Mouse (Mus musculus) thymus, postnatal 25 days (tissue): ENCODE results near the gene Gm9639.
"Not testable (repeated sequence)": the region's sequence is repeated elsewhere in the genome, so short reads cannot be mapped to it uniquely, and the experiment has no call there.

ENCODE experiments used
- DNase-seq: peaks from one replicate; pipeline ENCODE4 v3.0.0; 2022

The Gm9639 gene

GRCm38 (mm10) chr10:77752312-77752711, 42.6 kb downstream of the Gm9639 start:
- not testable (repeated sequence) for DNase-seq

DNA sequence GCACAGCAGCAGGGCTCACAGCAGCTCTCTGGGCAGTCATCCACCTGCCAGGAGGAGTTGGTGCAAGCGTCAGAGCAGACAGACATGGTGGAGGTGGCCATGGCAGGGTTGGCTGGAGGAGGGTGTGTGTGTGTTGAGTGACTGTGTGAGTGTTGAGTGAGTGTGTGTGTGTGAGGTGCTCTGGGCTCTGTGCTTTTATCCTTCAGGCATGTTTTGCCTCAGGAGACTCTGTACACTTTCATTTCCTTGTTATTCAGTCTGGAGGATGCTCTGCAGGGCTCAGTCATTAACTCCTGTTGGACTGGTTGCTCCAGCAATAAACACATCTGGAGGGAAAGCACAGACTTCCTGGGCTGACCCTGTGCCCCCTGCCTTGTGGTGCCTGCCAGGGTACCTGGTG, 43.6 kb downstream of the Gm9639 start, which contains the start of gene Gm9736:
Gene Gm9736 (minus strand): TSS at position 101 of the 400 bp plus-strand sequence.
- not testable (repeated sequence) for DNase-seq

DNA sequence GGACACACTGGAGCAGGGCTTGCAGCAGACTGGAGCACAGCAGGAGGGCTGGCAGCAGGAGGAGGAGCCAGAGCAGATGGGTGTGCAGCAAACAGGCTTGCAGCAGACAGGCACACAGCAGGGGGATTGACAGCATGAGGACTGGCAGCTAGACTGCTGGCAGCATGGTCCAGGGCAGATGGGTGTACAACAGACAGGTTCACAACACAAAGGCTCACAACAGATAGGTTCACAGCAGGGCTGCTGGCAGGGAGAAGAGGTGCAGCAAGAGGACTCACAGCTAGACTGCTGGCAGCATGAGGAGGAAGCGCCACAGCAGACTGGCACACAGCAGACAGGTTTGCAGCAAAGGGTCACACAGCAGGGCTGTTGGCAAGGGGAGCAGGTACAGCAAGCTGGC, 44.2 kb downstream of the Gm9639 start:
- not testable (repeated sequence) for DNase-seq
